Mouse (Mus musculus) frontal cortex, postnatal 14 days (tissue): ENCODE measurements at regions not wholly inside any gene's neighbourhood (a gene's known extent, or its start where the extent isn't known, plus 50 kb on each side); places are given as distances from the start of the nearest gene placed in this dataset.
"Not testable (repeated sequence)": the region's sequence is repeated elsewhere in the genome, so short reads cannot be mapped to it uniquely, and the experiment has no call there.

Experiments
- DNase-seq, 2 experiments: peaks; one replicate each; pipeline ENCODE4 v3.0.0; 2022; ENCODE audit warnings: low spot score in 2 of 2

GRCm38 (mm10) chr3:80079801-80080418, 195.6 kb downstream of the Fam198b start:
- peak; percentile 25 to 59 for DNase-seq

DNA sequence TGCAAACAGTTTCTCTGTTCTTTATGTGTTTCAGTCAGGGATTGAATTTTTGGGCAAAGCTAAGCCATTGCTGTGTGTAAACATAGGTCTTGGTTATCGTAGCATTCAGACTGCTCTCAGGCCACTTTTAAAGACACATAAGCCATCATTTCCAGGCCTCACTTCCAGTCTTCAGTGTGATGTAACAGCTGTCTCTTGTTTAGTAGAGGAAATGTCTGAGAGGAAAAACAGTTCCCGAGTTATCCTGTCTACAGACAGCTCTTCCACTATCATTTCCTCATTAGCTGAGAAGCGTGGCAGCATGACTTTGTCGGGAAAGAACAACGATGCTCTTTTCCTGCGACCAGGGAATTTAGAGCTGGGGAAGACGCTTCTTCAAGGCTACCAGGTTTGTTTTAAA, 196.9 kb downstream of the Fam198b start:
- DNase-seq, result no peak

DNA sequence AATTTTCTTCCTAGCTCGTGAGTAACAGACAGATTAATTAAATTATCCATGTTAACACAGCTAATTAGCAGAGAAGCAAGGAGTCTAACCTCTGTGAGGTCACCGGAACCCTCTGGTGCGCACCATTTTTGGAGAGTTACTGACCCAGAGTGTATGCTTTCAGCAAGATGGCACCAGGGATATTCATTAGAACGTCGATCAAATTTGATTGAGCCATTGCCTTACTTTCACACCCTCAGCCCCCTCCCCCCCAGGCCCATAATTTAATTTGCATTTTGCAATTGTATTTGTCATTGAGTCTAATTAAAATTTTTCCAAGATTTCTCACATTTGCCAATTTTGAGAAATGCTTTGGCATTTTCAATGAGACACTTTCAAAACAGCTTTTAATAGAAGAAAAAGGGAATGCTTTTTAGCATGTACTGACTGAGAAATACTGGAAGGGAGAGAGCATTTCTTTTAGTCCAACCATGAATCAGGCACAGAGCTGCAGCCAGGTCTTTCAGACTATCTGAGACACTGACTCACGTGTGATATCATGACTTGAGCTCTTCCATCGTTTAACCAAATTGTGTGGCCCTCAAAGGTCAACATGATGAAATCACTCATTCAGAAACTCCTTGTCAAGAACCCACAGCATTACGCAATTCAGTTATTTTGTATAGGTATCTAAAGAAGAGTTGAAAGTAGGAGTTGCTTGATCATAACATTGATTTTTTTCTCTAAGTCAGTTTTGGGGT, 198.6 kb downstream of the Fam198b start:
- DNase-seq, result no peak

DNA sequence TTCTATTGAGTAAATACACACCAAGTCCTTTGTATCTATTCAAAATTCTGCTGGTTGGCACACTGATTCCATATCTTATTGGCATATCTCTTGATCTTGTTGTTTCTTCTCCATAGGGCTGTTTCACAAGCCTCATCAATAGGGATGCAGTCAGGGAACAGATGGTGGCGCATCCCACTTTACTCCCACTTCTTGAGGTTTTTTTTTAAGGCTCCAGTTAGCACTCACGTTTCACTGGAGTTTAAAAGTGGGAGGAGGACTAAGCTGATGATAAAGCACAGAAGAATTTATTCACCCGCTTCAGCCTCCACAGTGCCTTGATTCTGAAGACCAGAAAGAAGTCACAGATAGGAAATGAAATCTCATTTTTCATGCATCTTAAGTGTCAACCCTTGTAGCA, 199.8 kb downstream of the Fam198b start:
- DNase-seq, result peak in 1 of 2 experiments; percentile 9

DNA sequence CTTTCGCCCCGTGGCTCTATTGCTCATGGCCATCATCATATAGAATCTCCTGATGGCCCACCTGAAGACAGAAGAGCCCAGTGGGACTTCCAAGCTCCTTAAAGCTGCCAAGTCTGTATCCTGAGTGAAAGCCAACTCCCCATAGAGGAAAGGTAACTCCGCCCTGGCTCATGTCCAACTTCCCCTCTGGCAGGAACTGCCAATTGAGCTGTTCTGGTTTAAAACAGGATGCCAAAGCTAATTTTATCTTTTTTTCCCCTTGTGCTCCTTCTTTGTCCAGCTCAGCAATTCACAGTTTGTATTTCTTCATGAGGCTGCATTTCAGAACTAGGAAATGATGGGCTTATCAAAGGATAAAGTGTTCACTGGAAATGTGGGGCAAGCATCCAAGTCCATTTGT, 215.3 kb downstream of the Fam198b start:
- DNase-seq, result no peak

GRCm38 (mm10) chr3:80120177-80120736, 235.9 kb downstream of the Fam198b start:
- DNase-seq, result no peak

GRCm38 (mm10) chr3:80123666-80124065, 239.3 kb downstream of the Fam198b start:
- DNase-seq, result no peak

- DNase-seq, result no peak
These were observed 240.3 kb downstream of the Fam198b start for GRCm38 (mm10) chr3:80124621-80125020.

DNA sequence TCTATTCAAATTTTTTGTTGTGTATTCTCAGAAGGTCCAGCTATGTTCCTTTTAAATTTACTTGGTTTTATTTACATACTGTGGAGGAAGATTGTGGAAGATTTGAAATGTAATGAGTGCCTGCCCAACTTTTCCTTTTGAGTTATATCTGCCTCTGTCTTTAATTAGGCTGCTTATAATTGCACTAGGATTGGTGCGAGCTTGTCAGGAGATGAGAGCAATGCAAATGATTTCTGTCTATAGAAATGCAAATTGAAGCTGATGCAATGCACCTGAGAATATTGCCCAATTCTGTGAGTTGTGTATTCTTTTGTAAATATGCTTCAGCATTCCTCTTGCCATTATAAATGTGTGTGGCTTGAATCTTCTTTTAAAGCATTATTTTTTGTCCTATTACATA, 257.4 kb downstream of the Fam198b start:
- no peak for DNase-seq

GRCm38 (mm10) chr3:80160473-80160872, 276.1 kb downstream of the Fam198b start:
- no peak for DNase-seq

- DNase-seq, result no peak
These were observed 297.4 kb downstream of the Fam198b start for GRCm38 (mm10) chr3:80181749-80182148.

- not testable (repeated sequence) for DNase-seq
These were observed 297.8 kb downstream of the Fam198b start for GRCm38 (mm10) chr3:80182161-80182560.

- DNase-seq, result no peak
These were observed 303.1 kb downstream of the Fam198b start for GRCm38 (mm10) chr3:80187406-80187805.

DNA sequence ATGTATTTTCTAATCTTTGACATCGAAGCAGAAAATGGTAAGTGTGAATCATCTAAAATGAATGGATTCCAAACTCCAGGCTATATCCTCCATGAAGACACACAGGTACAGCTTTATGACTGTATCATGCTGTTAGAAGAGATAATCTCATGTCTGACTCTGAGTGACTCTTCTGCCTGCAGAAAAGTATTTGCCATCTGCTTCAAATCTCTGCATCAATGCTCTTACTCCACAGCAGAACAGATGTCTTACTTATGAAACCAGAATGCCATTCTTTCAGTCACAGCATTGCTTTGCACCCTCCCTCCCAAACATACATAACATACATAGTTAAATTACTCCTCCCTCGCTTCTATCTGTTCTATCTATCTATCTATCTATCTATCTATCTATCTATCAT, 316.6 kb downstream of the Fam198b start:
- DNase-seq, result no peak

DNA sequence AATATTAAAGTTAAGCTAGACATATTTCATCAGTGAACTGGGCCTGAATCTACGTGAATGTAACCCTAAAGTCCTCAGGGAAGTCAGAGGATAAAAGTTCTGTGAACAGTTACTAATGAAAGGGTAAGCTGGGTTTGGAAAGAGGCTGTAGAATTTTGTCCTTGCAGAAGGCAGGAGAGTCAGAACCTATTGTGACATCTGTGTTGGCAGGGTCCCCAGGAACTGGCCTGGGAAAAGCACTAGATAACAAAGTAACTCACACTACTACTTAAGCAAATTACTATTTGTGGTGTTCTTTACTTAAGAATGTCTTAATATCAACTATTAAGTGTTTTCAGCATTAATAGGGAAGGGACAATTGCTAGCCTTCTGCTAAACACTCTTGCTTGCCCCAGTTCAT, 320.5 kb downstream of the Fam198b start:
- no peak for DNase-seq

GRCm38 (mm10) chr3:80205351-80205750, 321.0 kb downstream of the Fam198b start:
- DNase-seq, result peak in 1 of 2 experiments; percentile 14

DNA sequence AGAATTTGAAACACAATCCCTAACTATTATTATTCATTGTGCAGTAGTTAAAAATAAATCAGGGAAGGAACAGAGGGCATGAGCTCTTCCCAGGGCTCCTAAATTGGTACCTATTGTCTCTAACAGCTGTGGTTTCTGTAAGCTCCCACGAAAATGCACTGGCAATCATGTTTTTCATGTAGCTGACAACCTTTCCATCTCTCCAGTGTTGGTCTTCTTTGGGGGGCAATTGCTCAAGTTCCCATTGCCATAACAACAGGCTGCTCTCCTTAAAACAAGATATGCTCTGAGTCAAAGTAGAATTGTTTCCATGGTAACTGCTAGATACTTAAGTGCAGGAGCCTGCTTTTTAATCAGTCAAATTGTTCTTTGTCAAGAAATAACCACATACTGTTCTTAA, 322.7 kb downstream of the Fam198b start:
- no peak for DNase-seq

- DNase-seq, result no peak
These were observed 323.7 kb downstream of the Fam198b start for GRCm38 (mm10) chr3:80208028-80208427.

DNA sequence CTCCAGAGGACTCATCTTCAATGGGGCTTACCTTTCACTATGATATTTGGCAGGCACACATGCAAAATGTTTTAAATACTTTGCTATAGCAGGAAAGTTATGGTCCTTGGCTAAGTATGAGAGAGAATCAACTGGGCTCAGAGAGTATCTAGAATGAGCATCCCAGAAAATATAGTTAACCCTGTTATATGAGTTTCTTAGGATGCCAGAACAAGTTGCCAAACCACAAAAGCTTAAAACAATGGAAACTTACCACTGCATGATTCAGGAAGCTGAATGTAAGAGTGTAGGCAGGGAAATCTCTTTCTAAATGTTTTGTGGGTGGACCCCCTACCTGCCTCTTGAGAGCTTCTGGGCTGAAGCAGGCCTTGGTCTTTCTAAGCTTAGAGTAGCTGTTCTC, 325.3 kb downstream of the Fam198b start:
- no peak for DNase-seq

GRCm38 (mm10) chr3:80211323-80212109, 327.2 kb downstream of the Fam198b start:
- DNase-seq, result no peak

DNA sequence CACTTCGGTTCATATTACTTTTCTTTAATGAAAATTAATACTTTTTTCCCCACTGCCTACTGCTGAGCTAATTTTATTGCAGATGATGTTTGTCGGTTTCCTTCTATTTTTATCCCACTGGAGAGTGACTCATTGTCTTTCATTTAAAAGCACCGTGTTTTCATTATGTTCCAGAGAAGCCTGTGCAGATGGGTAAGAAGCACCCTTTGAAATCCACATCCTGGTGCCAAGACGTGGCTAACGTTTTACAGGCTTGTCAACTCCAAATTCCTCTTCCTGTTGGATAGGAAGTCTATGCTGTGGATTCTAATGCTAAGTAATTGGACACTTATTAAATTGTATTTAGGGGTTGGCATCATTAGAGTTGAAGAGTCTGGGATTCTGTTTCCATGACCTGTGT, 364.3 kb downstream of the Fam198b start:
- DNase-seq, result no peak

DNA sequence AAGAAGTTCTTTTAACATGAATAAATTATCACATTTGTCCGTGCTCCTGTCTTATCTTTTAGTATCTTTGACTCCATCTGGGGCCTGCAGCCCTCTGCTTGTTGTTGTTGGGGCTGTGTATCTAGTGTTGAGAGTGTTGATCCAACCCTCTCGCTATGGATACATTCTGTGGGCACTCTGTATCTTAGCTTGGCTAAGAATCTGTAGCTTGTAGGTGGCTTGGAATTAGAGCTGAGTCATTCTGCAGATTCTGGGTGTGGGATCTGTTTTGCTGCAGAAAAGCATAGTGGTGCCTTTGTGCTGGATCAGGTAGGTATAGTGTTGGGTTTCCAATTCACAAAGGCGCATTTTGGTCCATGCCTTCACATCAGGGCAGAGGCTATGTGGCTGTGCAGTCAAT, 365.6 kb downstream of the Fam198b start:
- DNase-seq, result peak in 1 of 2 experiments; percentile 11
